Mouse (Mus musculus) left cerebral cortex, adult 6 months (tissue): Measurements from ENCODE around the gene Wdr19. TPM values are rescaled to one million over a fixed set of nuclear protein-coding genes. Genes with fewer than 3 reads are reported as not detected.

ENCODE experiments used
- long read RNA-seq, 2 experiments: library from polyadenylated mRNA; unstranded; transcript quantifications; one replicate each; pipeline ENCODE4 v2.0.0; 2019 to 2020
- polyA plus RNA-seq: library from polyadenylated mRNA; unstranded; fragments of <200 nt; fragmentation: Nextera tagmentation; gene quantifications from 2 replicates; pipeline ENCODE4 v1.2.3, GENCODE M21; 2021

The Wdr19 gene
- polyA plus RNA-seq = 6.6 and 7.2 TPM in 2 replicates
- long read RNA-seq, experiment 1, full-length matches to known transcripts = 5 of 13 reads
- long read RNA-seq, experiment 1, partial matches to known transcripts = 4 of 13 reads
- long read RNA-seq, experiment 1, other reads (novel, unspliced or antisense) = 4 of 13 reads
- long read RNA-seq, experiment 2, full-length matches to known transcripts = 2 of 6 reads
- long read RNA-seq, experiment 2, partial matches to known transcripts = 2 of 6 reads
- long read RNA-seq, experiment 2, other reads (novel, unspliced or antisense) = 2 of 6 reads

GRCm38 (mm10) chr5:65199346-65200128 lies at the start of gene Wdr19:
Wdr19 (plus strand) TSS chr5:65199696.

Other genes starting within 250 kb of the Wdr19 start
- 0.17 and 0.39 TPM in 2 replicates for gene Tlr6, start 239.6 kb upstream of the Wdr19 start, polyA plus RNA-seq
- gene Fam114a1, start 229.6 kb upstream of the Wdr19 start, polyA plus RNA-seq = 5.7 and 6.4 TPM in 2 replicates
- 0.40 TPM in 1 of 2 replicates, not detected in the other for gene Tmem156, start 107.6 kb upstream of the Wdr19 start, polyA plus RNA-seq
- gene Klhl5, start 92.2 kb upstream of the Wdr19 start, polyA plus RNA-seq = 12.1 and 12.3 TPM in 2 replicates
- 31.9 and 34.4 TPM in 2 replicates for gene Rfc1, start 136.0 kb downstream of the Wdr19 start, polyA plus RNA-seq
- not detected in 2 replicates for gene Klb, start 148.6 kb downstream of the Wdr19 start, polyA plus RNA-seq
- 2,083 and 2,314 TPM in 2 replicates for gene Rpl9, start 191.7 kb downstream of the Wdr19 start, polyA plus RNA-seq
- gene Lias, start 191.8 kb downstream of the Wdr19 start, polyA plus RNA-seq = 44.2 and 53.2 TPM in 2 replicates
- gene Ugdh, start 236.3 kb downstream of the Wdr19 start, polyA plus RNA-seq = 9.7 and 13.4 TPM in 2 replicates